Mouse (Mus musculus) urinary bladder, adult 2 months (tissue): ENCODE measurements around the gene Meox1. TPM values are rescaled to one million over a fixed set of nuclear protein-coding genes. Genes with fewer than 3 reads are reported as not detected.
A peak's percentile ranks its signal among the peaks of the same experiment; 100 is the strongest.

Experiments used
- DNase-seq: peaks from one replicate; pipeline ENCODE4 v3.0.0; 2022; ENCODE audit warnings: low spot score
- polyA plus RNA-seq: library from polyadenylated mRNA; depleted of rRNA; stranded (reverse); fragments of >200 nt; gene quantifications from 2 replicates; pipeline ENCODE4 v1.2.3, GENCODE M21; 2012

Meox1 gene
- polyA plus RNA-seq, 1 experiment, result 2.9 TPM

DNA sequence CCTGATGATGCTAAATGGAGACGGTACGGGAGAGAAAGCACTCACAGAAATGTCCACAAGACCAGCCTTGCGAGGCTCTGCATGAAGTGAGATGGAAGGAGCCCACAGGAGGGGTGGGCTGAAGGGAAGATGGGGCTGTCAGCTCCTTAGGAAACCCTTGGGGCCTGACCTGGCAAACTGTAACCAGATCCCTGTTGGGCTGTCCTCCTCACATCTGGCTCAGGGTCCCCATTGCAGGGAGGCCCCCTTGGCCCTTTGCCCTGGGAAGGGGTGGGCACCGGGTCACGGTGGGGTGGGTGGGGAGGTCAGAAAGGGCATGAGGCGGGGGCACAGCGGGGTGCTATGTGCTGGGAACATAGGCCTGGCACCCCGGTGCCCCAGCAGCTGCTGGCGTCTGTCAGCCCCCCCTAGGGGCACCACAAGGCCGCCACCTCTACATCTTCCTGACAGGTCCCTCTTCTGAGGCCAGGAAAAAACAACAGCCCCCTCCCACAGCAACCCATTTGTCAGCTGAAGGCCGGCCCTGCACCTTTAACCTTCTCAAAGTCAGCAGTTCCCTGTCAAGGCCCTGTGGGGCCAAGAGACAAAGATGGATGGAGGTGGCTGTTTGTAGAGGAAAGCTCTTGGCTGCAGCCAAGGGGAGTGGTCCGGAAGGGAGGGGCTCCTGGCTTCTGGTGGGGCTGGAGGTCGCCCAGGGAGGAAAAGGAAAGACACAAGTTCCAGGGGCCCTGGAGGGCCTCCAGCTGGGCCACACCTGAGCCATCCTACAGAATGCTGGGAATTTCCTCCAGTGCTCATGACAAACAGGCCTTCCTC, 2.6 kb upstream of the Meox1 start:
- no peak for DNase-seq

DNA sequence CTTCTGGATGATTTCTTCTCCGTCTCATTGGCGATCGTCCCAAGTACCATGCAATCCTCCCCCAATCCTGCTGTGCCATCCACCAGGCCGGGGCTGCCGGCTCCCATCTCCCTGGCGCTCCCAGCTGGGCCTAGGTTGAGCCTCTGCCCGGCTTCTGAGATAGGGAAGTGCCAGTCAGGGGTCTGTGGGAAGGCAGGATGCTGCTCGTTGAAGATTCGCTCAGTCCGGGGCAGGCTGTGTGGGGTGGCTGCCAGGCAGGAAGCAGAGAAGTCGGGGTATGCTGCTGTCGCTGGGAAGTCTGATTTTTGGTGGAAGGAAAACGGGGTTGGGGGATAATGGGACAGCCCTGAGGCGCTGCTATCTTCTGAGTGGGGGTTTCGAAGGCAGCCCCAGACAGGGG, 614 bp downstream of the Meox1 start:
- no peak for DNase-seq

DNA sequence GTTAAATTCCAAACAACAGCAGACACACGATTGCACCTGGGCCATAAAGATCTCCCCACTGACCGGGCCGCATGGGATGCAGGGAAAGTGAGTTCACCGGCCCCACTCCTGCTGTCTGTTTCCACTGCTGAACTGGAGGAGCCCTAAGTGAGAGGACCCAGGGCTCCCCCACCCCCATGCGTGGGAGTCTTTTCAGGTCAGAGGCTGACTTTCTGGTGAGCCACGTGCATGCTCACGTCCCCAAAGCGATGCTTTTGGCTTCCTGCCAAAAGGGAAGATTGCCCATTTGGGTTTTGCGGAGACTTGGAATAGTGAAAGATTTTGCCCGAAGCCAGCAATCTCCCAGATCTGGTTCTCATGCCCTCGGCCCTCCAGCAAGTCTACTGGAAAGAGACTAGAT, 2.7 kb downstream of the Meox1 start:
- no peak for DNase-seq

DNA sequence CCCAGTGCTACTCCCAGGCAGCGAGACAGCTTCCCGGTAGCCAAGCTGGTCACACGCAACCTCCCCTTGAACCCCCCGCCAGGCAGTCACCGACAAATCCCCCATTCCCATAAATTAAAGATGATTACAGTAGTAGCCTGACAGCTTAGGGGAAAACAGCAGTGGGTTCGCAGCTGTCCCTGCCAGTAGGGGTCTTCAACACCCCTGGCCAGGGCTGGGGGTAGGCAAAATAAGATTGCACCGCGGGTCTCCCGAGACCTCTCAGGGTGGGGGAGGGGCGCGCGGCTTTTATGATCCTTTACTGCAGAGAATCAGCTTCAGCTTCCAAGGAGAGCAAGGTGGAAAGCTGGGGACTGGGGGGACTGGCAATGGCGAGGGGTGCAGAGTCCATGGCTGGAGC, 4.4 kb downstream of the Meox1 start:
- no peak for DNase-seq

DNA sequence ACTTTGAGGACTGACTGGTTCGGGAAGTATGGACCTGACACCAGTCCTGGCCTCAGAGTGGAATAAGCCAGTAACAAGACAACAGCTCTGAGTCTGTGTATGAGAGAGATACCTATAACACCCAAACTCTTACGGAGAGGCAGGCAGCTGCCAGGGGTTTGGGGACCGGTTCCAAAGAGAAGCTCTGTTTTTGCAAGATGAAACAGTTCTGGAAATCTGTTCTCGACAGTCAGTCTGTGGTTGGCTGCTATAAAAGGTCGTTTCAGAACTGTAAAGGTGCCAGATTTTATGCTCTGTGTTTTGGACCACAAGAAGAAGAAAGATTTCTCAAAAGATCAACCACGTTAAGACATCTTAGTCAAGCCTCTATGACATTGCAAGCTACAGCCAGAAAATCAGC, 5.4 kb downstream of the Meox1 start:
- no peak for DNase-seq

DNA sequence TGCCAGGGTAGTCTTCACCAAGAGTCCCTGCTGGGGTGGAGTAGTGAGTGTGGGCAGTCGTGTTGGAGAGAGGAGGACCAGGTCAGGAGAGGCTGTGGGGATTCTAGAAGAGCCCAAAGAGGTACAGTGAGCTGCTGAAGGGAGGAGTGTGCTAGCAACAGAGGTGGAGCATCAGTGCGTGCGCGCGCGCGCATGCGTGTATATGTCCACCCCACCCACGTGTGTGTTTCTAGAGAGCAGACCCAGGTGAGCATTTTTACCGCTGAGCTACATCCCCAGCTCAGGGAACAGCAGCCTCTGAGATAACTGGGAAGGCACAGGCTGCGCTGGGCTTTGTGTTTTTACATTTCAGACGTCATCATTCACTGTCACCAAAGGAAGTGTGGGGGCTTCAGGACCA, 7.7 kb downstream of the Meox1 start:
- no peak for DNase-seq

DNA sequence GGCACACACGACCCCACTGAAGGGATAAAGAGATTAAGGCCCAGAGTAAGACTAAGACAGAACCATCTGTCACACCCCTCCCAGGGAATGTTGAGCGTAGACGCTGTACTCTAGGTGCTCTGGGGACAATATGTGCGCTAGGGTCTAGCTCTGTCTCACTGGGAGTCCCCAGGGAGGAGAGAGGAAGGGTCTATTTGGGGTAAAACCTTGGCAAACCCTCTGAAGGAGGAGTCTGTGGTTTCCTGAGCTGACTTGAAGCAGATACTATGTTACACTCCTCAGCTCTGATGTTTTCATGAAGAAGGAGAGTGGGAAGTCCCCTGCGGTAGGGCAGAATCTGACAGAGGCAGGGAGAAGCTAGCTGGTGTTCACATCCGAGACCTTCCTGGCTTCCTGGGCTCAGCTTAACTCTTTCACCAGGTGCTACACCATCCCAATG, 8.3 kb downstream of the Meox1 start:
- no peak for DNase-seq

DNA sequence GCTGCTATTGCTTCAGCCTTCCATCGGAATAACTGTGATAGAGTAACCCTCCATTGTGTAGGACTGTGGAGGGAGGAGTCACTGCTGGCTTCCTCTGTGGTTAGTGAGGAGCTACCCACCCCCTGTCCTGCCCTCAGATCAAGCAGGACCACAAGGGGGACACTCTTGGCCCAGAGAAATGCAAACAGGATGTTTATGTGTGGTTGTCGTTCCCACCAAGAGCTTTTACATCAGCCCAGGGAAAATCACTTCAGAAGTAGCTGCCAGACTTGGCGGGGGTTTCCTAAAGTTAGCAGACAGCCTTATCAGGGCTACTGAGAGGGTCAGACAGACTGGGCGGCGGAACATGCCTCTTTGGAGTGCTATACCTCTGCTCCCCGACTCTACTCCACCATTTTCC, 8.9 kb downstream of the Meox1 start:
- no peak for DNase-seq

DNA sequence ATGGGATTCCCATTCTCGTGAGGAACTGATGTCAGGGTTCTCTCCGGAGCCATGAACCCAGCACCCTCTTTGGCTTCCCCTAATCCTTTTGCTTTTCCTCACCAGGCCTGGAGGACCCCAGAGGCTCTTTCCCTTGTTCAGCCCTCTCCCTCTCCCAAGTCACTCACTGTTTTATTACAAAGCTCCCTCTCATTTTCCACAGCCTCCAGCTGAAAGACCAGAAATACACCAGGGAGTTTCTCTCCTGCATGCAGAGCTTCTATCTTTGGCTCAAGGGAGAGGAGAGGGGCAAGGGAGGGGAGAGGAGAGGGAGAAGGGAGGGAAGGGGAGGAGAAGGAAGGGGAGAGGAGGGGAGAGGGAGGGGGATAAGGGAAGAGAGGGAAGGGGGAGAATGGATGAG, 10.3 kb downstream of the Meox1 start:
- DNase-seq, result no peak

DNA sequence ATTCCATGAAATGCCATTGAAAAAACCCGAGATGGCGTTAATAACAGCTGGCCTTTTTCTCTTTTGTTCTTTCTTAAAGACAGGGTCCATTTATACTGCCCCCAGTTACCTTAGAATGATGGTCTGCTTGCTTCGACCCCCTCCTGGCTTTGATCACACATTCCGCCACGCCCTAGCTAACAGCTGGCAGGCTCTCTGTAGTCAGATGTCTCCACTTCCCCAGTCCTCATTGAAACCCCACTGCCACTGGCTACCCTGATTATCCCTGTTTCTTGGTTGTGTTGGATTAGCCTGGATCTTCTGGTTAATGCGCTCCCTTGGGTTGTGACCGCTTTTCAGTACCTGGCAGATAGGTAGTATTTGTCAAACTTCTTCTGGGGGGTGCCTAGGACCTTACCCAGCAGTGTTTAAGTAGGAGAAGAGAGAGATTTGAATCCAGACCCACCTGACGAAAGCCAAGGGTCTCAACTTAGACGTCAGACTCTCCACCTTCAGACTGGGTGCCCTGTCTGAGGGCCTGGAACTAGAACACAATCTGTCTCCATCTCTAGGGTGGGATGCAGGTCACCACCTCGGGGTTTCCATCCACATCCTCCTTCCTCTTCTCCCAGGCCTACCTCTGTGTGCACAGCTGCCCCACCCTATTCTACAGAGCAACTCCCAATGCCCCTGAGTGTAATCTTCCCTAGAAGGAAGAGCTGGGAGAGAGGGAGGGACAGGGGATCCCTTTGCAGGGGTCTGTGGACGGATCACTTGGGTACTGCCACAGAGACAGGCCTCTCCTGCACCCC, 11.5 kb downstream of the Meox1 start:
- no peak for DNase-seq

DNA sequence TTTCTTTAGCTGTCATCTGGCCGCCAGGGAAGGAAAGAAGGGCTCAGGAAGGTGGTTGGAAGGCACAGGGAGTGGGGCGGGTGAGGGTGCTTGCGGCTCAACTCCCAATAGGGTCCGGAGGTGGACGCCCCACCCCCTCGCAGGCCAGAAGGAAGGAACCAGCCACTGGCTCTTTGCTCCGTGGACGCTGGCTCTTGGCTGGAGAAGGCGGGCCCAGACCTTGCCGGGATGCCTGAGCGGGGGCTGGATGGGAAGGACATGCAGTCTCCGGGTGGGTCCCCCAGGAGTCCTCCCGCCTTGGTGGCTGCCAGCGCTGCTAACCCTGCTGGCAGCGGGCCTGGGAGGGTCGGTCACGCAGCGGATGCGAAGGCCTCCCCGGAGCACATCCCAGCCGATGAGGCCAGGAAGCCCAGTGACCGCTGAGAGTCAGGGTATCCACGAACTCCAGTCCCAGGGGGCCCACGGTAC, 12.5 kb downstream of the Meox1 start:
- DNase-seq, result peak; percentile 40

DNA sequence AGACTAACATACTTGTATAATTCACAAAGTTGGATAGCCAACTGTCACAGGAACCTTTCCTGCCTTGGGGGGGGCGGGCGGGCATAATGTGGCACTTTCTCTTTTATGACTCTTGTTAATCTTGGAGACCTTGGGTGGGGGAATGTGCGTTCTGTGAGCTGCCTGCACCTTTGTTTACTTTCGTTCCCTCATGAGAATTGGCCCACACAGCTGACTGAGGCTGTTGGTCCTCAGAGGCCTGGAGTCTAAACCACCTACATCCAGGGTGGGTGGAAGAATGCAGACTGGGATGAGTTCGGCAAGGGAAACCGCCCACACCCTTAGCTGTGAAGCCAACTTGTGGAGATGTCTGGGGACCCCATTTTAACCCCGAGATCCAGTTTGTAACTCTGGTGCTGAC, 13.0 kb downstream of the Meox1 start:
- DNase-seq, result no peak

DNA sequence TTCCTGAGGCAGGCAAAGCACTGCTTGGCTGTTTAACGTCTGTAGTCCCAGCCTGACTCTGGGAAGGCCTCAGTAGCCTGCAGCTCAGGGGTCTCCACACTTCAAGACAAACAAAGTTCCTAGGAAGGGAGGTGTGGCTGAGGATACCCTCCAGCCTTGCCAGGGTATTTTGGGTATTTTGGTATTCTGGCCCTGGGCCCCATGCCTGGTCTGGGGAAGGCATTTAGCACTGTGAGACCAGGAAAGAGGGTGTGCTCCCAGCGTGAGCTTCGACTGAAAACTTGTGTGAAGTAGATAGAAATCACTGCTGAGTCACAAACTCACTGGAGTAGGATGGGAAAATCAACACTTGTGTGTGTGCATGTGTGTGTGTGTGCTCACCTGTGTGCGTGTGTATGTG, 14.5 kb downstream of the Meox1 start:
- DNase-seq, result no peak

DNA sequence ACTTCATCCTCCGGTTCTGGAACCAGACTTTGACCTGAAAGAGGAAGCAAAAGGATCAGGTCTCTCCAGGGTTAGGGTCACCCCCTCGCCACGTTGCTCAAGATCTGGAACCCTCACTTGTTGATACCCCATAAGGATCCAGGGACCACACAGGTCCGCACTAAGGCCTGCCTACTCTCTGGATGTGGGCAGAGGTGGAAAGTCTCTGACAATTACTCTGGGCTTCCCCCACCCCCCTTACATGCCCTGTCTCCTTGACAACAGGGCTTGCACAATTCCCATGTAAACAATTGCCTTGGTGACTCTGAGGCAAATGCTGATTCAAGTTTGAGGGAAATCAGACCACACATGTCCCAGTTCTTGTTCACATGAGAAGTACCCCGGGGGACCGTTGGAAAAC, 15.5 kb downstream of the Meox1 start:
- DNase-seq, result no peak

DNA sequence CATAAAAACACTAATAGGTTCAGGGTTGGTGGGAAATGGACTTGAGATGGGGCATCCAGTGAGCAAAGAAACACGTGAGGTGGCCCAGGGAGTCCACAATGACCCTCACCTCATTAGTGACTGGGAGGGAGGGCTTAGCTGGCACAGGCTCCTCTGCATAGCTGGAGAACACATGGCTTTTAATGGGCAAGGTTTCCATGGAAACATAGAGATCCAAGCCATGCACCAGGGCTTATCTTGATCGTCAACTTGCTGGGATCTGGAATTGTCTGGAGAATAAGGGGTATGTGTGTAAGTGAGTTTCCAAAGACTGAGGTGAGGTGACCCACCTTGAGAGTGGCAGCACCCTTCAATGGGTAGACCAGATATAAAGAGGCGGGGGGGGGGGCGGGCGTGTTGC, 19.2 kb downstream of the Meox1 start:
- DNase-seq, result no peak

DNA sequence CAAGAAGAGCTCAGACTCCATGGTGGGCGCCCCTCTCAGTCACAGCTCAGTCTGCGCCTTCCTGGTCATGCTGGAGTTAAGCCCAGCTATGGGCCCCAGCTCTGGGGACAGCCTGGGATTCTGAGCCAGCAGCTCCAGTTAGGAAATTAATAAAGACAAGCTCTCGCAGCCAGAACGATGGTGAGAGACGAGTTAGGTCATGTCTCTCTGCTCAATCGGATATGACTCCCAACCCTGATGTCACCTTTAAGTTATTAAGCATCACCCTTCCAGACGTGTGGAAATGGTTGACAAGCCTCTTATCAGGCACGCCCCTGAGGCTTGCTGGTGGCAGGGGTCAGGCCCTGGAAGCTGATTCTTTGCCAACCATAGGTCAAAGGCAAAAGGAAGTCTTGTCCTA, 20.3 kb downstream of the Meox1 start:
- DNase-seq, result no peak

DNA sequence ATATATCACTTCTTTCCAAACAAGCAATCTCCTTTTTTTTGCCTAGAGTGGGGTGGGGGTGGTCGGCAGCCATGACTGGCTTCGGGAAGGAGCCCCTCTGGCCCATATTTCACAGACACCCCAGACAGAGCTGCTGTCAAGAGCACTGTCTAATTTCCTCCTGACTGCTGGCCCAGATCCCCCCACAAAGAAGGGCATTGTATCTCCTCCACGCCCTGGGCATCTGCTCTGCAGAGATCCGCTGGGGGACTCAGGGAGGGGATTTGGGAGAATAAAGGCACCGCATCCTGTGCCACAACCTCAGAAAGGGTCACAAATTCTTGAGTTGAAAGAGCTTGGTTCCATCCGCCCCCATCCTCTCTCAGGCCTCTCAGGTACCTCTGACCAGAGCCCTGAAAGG, 22.7 kb downstream of the Meox1 start:
- no peak for DNase-seq

DNA sequence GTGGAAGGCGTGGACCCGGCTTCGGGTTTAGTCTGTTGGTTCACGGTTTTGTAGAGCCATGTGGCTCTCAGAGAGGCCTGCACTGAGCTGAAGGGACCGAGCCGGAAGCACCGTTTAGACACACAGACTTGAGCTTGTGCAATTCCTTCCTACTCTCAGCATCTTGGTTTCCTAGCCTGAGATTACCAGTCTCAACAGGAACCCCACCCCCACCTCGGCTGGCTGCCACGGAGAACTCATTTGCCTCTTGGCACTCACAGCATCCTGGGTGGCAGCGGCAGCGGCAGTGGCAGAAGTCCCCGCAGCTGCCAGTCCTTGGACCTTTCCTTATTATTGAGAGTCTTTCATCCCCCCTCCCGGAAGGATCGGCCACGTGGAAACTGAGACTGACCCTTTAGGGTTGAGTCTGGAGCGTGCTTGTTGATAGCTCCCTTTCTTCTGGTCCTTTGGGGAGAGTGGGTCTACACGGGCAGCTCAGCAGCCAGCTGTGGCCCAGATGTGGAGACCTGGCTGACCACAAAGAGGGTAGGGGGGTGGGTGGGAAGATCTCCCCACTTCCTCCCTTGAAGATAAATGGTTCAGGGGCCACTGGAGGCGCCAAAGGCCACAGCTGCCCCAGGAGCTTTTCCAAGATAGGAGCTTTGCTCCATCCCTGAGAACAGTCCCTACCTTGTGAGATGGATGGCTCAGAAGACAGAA, 24.0 kb downstream of the Meox1 start:
- no peak for DNase-seq

DNA sequence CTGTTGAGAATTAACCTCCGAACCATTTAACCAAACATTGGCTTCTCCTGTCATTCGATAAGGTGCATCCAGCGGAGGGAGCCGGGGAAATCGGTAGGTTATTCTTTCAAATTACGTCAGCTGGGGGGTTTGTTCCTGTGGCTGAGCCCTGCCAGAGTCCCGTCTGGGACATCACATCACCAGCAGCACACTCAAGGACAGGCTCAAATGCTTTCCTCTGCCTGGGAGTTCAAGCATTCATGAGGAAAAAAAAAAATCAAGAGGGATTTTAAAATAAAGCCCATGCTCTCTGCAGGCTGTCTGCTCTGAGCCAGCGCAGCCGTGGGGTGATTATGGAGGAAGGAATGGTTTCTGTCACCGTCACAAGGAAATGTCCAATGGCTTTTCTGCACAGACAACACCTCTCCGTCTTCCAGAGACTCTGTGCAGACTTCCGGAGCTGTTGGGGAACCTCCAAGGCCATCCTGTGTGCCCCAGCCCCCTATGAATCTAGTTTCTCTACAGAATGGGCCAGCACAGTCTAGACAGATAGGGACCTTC, 26.6 kb downstream of the Meox1 start:
- no peak for DNase-seq

DNA sequence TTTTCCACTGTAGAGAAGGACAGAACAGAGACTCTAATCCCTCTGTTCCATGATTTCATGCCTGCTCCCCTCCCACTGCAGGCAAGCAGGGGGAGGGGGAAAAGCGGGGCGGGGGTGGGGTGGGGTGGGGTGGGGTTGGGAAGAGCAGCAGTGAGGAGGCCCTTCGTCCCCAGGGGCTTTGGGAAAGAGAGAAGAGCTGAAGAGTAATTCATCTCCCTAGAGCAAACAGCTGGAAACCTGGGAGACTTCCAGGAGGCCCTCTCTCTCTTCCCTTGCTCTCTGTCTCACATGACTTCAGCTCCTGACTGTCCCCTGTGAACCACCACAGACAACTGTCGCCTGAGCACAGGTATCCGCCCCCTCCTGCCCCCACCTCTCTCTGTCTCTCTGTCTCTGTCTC, 35.4 kb downstream of the Meox1 start:
- DNase-seq, result no peak

DNA sequence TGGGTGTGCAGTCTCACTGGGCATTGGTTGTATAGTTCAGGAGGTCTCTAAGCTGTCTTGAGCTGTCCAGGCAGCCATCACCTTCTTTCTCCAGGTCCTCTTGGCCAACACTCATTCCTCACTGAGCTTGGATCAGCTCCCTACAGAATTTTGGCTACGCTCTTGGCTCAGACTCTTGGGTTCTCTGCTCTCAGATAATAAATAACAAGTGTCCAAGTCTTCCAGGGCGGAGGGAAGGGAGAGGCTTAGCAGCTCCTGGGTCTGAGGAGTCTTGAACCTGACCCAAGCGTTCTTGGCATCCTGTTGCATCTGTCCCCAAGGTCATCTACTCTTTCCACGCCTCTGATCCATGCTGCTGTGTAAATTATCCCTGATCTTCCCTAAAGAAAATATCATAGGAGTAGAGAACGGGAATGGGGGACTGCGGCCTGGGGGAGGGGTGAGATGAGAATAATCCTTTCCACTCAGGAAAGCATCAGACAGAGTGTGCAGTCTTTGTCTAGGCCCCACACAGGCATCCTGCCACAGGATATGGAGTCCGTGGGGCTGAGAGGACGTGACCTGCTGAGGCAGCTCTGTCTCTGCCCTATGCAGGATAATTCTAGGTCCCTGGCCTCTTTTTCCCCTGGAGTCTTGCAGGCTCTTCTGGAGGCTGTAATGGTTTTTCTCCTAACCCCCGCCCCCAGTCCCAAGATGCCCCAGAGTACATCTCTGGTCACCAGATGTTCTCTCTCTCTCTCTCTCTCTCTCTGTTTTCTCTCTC, 38.0 kb downstream of the Meox1 start:
- DNase-seq, result no peak

DNA sequence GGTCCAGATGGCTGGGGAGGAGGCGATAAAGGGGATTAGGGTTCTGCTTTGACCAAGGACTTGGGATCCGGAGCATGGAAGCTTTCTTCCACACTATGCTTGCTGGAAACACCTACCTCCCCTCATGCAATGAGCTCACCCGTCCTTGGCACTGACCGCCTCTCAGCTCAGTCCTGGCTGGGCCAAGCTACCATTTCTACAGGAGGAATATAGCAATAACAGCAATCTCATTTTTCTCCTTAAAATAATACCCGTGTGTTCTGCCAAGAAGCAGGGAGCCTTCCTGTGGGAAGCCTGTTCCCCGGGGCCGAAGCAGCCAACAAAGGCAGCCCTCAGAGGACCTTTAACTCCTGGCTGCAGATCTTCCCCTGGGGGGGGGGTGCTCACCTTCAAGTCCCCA, 43.1 kb downstream of the Meox1 start:
- no peak for DNase-seq
